Mouse (Mus musculus): ENCODE measurements around the gene Ints13. TPM values are rescaled to one million over a fixed set of nuclear protein-coding genes. Genes with fewer than 3 reads are reported as not detected.

Gene Ints13
- polyA plus RNA-seq, 1 experiment, result 18.4 TPM

DNA sequence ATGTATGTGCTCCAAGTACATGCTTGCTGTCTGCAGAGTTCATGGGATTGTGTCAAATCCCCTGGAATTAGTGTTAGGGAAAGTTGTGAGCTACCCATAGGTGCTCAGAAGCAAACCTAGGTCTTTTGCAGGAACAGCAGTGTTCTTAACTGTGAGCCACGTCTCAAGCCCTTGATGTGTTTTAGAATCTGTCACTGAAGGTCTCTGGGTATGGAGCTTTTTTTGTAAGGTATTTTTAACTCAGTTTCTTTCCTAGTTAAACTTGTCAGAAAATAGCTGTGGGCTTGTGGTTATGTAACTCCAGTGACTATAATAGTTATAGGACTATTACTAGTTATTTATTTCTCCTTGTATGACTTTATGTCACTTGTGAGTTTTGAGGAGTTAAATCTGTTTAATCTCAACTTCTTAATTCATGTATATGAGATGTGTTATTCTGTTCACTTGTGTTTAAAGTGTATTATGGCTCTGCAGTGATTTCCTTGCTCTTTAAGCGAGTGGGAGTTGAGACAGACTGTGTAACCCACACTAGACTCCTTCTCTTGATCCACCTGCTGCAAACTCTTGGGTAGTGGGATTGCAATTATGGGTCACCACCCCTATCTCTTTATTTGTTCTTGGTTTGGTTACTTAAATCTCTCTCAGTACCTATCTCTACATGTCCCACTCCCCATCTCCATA is 5.9 kb upstream of the Ints13 start:
- Histone ChIP-seq H3K27me3 (ENCODE audit: control insufficient read depth, insufficient read depth, insufficient read length) (no peaks in the 10 kb centered on the region), H3K36me3 (ENCODE audit: control insufficient read depth, insufficient read depth) (peaks cover 17% of the 10 kb centered on the region), H3K4me3 (no peak overlapping the region), H3ac (ENCODE audit: control insufficient read depth, insufficient read length) (no peak overlapping the region), H3K4me2 (ENCODE audit: low read depth) (peak overlapping the region; percentile 30), H3K79me2 (ENCODE audit: control insufficient read depth, insufficient read depth) (peaks cover 77% of the 10 kb centered on the region)
- TF ChIP-seq TCF3 (IDR thresholded peaks at IDR 0.05; ENCODE audit: insufficient read length, low read depth), result no peak
- no peak for TF ChIP-seq MAX (IDR thresholded peaks at IDR 0.05; ENCODE audit: low read depth)
- TF ChIP-seq MYOG (IDR thresholded peaks at IDR 0.05; ENCODE audit: control insufficient read depth in 1 of 3, insufficient read depth in 1 of 3, insufficient read length in 2 of 3, low read depth in 2 of 3), result no peak
- TF ChIP-seq SRF (IDR thresholded peaks at IDR 0.05; ENCODE audit: control insufficient read depth, insufficient read length, low read depth), result no peak
- no peak for TF ChIP-seq POLR2A (IDR thresholded peaks at IDR 0.05; ENCODE audit: insufficient read length, low read depth)
- no peak for TF ChIP-seq REST (IDR thresholded peaks at IDR 0.05; ENCODE audit: insufficient read depth, insufficient read length)
- no peak for TF ChIP-seq MYOD1 (IDR thresholded peaks at IDR 0.05; ENCODE audit: control insufficient read depth in 1 of 3, insufficient read length in 2 of 3, low read depth in 2 of 3)
- no peak for TF ChIP-seq CEBPB (IDR thresholded peaks at IDR 0.05; ENCODE audit: insufficient read depth, poor library complexity, severe bottlenecking)
- no peak for TF ChIP-seq E2F4 (IDR thresholded peaks at IDR 0.05; ENCODE audit: insufficient read depth)
- no peak for TF ChIP-seq USF1 (IDR thresholded peaks at IDR 0.05; ENCODE audit: low read depth)
- TF ChIP-seq POLR2AphosphoS2 (IDR thresholded peaks at IDR 0.05; ENCODE audit: insufficient read length, low read depth), result no peak
- TF ChIP-seq TCF12 (IDR thresholded peaks at IDR 0.05; ENCODE audit: insufficient read depth, poor library complexity, severe bottlenecking), result no peak

DNA sequence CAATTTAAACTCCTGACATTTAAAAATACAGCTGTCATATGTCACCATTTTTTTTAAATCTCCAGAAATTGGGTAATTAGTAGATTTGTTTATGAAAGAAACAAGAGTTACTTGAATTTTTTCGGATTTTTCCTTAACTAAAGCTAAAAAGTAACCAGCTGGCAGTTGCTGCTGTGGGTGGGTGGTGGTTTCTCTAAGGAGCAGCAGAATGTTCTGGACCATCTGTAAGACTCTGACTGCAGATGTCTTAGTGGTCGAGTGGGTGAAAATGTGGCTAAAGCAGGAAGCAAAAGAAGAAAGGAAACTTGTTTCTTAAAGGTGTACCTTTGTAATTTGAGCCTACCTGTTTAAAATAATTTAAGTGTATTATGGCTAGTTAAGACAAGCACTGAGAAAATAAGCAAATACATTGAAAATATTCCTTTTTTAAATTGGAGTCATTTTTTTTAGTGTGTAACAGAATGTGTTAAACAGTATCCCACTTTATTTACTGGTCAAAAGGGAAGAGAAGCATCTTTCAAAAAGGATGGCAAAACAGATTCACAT is 2.8 kb upstream of the Ints13 start:
- no peak overlapping the region for H3K4me3 ChIP-seq
- no peak overlapping the region for H3ac ChIP-seq (ENCODE audit: control insufficient read depth, insufficient read length)
- peaks cover 94% of the 10 kb centered on the region for H3K79me2 ChIP-seq (ENCODE audit: control insufficient read depth, insufficient read depth)
- no peaks in the 10 kb centered on the region for H3K27me3 ChIP-seq (ENCODE audit: control insufficient read depth, insufficient read depth, insufficient read length)
- peak overlapping the region; percentile 62 for H3K4me2 ChIP-seq (ENCODE audit: low read depth)
- TF ChIP-seq REST (IDR thresholded peaks at IDR 0.05; ENCODE audit: insufficient read depth, insufficient read length), result no peak
- no peak for TF ChIP-seq SRF (IDR thresholded peaks at IDR 0.05; ENCODE audit: control insufficient read depth, insufficient read length, low read depth)
- no peak for TF ChIP-seq TCF12 (IDR thresholded peaks at IDR 0.05; ENCODE audit: insufficient read depth, poor library complexity, severe bottlenecking)
- no peaks in the 10 kb centered on the region for H3K36me3 ChIP-seq (ENCODE audit: control insufficient read depth, insufficient read depth)

DNA sequence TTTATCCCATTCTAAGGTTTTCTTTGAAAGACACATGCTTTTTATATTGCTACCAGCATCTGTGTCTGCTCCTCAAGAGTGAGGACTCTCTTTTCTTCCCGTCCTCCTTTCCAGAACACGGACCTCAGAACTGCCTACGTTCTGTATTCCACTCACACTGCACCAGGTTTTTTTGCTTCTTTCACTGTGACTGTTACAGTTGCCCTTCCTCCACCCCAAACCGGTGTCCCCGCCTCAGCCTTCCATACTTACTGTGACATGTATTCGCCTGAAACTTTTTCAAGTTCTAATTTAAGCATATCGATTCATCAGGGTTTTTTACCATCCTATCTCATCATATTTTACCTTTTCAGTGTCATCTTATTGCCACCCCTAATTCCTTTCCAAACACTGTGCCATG is 951 bp upstream of the Ints13 start:
- no peaks in the 10 kb centered on the region for H3K36me3 ChIP-seq (ENCODE audit: control insufficient read depth, insufficient read depth)
- no peak for TF ChIP-seq POLR2AphosphoS2 (IDR thresholded peaks at IDR 0.05; ENCODE audit: insufficient read length, low read depth)
- no peak for TF ChIP-seq TCF3 (IDR thresholded peaks at IDR 0.05; ENCODE audit: insufficient read length, low read depth)
- TF ChIP-seq SRF (IDR thresholded peaks at IDR 0.05; ENCODE audit: control insufficient read depth, insufficient read length, low read depth), result no peak
- TF ChIP-seq MYOD1 (IDR thresholded peaks at IDR 0.05; ENCODE audit: control insufficient read depth in 1 of 3, insufficient read length in 2 of 3, low read depth in 2 of 3), result no peak
- no peak for TF ChIP-seq MYOG (IDR thresholded peaks at IDR 0.05; ENCODE audit: control insufficient read depth in 1 of 3, insufficient read depth in 1 of 3, insufficient read length in 2 of 3, low read depth in 2 of 3)

DNA sequence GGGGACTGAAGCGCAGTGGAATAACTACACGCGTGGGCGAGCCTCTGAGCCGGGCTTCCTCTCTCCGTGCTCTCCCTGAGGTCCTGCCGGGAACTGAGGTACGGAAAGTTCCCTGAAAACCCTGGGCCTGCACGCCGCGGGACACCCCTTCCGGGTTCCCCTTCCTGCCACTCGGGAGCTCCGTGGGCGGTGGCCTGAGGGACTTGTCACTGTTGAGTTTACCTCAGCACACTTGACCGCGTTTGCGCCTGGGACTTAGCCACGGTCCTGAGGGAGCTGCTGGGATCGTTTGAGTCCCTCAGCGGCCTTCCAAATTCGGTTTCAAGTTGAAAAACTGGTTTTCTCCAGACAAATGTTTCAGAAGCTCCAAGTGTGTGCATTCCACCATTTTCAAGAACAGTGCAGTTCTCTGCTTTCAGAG is 486 bp upstream of the Ints13 start:
- Histone ChIP-seq H3ac (ENCODE audit: control insufficient read depth, insufficient read length) (peak overlapping the region; percentile 24), H3K4me2 (ENCODE audit: low read depth) (peak overlapping the region; percentile 83), H3K79me2 (ENCODE audit: control insufficient read depth, insufficient read depth) (peaks cover 88% of the 10 kb centered on the region), H3K27me3 (ENCODE audit: control insufficient read depth, insufficient read depth, insufficient read length) (no peaks in the 10 kb centered on the region), H3K4me3 (peak overlapping the region; percentile 95), H3K36me3 (ENCODE audit: control insufficient read depth, insufficient read depth) (no peaks in the 10 kb centered on the region)
- TF ChIP-seq POLR2AphosphoS2 (IDR thresholded peaks at IDR 0.05; ENCODE audit: insufficient read length, low read depth), result no peak
- TF ChIP-seq USF1 (IDR thresholded peaks at IDR 0.05; ENCODE audit: low read depth), result no peak
- TF ChIP-seq REST (IDR thresholded peaks at IDR 0.05; ENCODE audit: insufficient read depth, insufficient read length), result no peak
- no peak for TF ChIP-seq MYOG (IDR thresholded peaks at IDR 0.05; ENCODE audit: control insufficient read depth in 1 of 3, insufficient read depth in 1 of 3, insufficient read length in 2 of 3, low read depth in 2 of 3)
- no peak for TF ChIP-seq E2F4 (IDR thresholded peaks at IDR 0.05; ENCODE audit: insufficient read depth)
- no peak for TF ChIP-seq SRF (IDR thresholded peaks at IDR 0.05; ENCODE audit: control insufficient read depth, insufficient read length, low read depth)
- TF ChIP-seq MAX (IDR thresholded peaks at IDR 0.05; ENCODE audit: low read depth), result no peak
- TF ChIP-seq POLR2A (IDR thresholded peaks at IDR 0.05; ENCODE audit: insufficient read length, low read depth), result no peak
- TF ChIP-seq MYOD1 (IDR thresholded peaks at IDR 0.05; ENCODE audit: control insufficient read depth in 1 of 3, insufficient read length in 2 of 3, low read depth in 2 of 3), result no peak
- no peak for TF ChIP-seq TCF12 (IDR thresholded peaks at IDR 0.05; ENCODE audit: insufficient read depth, poor library complexity, severe bottlenecking)
- TF ChIP-seq TCF3 (IDR thresholded peaks at IDR 0.05; ENCODE audit: insufficient read length, low read depth), result no peak

More for the DNA sequence above, 951 bp upstream of the Ints13 start:
- Histone ChIP-seq H3K4me3 (peak overlapping the region; percentile 95), H3K27me3 (ENCODE audit: control insufficient read depth, insufficient read depth, insufficient read length) (no peaks in the 10 kb centered on the region), H3K79me2 (ENCODE audit: control insufficient read depth, insufficient read depth) (peaks cover 88% of the 10 kb centered on the region), H3ac (ENCODE audit: control insufficient read depth, insufficient read length) (peak overlapping the region; percentile 24), H3K4me2 (ENCODE audit: low read depth) (peak overlapping the region; percentile 83)

DNA sequence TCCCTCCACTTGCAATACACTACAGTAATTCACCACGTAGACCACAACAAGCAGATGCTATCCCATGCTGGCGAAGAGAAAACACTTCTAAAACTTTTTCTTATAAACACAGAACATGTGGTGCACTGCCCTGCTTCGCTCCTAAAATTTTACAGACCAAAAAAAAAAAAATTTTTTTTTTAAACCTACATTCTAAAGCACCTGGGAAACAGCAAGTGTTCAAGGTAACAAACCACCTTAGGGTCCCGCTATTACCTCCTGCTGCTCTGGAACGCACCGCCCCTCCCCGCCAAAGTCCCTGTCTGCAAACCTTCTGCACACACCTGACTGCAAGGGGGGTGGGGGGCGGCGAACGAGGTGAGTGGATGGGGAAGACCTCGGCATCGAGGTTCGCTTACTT is 732 bp downstream of the Ints13 start, which contains the start of gene Fgfr1op2:
Fgfr1op2 (plus strand) TSS at position 301 of the 400 bp plus-strand sequence.
- peak within 1 kb of the TSS; percentile 85 for H3K4me2 ChIP-seq (ENCODE audit: low read depth)
- H3K79me2 ChIP-seq (ENCODE audit: control insufficient read depth, insufficient read depth), result peaks cover 84% of the 10 kb centered on the region
- H3K36me3 ChIP-seq (ENCODE audit: control insufficient read depth, insufficient read depth), result no peaks in the 10 kb centered on the region
- H3K27me3 ChIP-seq (ENCODE audit: control insufficient read depth, insufficient read depth, insufficient read length), result no peaks in the 10 kb centered on the region
- H3ac ChIP-seq (ENCODE audit: control insufficient read depth, insufficient read length), result peak within 1 kb of the TSS; percentile 24
- peak within 1 kb of the TSS; percentile 95 for H3K4me3 ChIP-seq
- TF ChIP-seq REST (IDR thresholded peaks at IDR 0.05; ENCODE audit: insufficient read depth, insufficient read length) (no peak), POLR2A (IDR thresholded peaks at IDR 0.05; ENCODE audit: insufficient read length, low read depth) (no peak), MYOD1 (IDR thresholded peaks at IDR 0.05; ENCODE audit: control insufficient read depth in 1 of 3, insufficient read length in 2 of 3, low read depth in 2 of 3) (no peak), TCF12 (IDR thresholded peaks at IDR 0.05; ENCODE audit: insufficient read depth, poor library complexity, severe bottlenecking) (no peak), USF1 (IDR thresholded peaks at IDR 0.05; ENCODE audit: low read depth) (no peak), SRF (IDR thresholded peaks at IDR 0.05; ENCODE audit: control insufficient read depth, insufficient read length, low read depth) (no peak), POLR2AphosphoS2 (IDR thresholded peaks at IDR 0.05; ENCODE audit: insufficient read length, low read depth) (no peak), E2F4 (IDR thresholded peaks at IDR 0.05; ENCODE audit: insufficient read depth) (no peak)
